Mouse (Mus musculus): ENCODE data around the gene Gp5. TPM values are rescaled to one million over a fixed set of nuclear protein-coding genes. Genes with fewer than 3 reads are reported as not detected.

Gene Gp5
- total and polyA plus RNA-seq, 3 experiments = 59.2 to 63.1 TPM; not detected in 1

- Histone ChIP-seq H3K9me3 (replicated peaks; ENCODE audit: insufficient read depth, low read length) (no peaks in the 10 kb centered on the region), H3K9ac (ENCODE audit: control insufficient read depth, low read depth, low read length, poor library complexity, severe bottlenecking) (peak overlapping the region; percentile 84), H3K27ac (ENCODE audit: control insufficient read depth, low read depth, low read length) (peak overlapping the region; percentile 97), H3K4me3 (ENCODE audit: control insufficient read depth in 1 of 2, insufficient read depth in 1 of 2, low read depth in 2 of 2, low read length in 2 of 2) (peak overlapping the region; percentile 75 to 79), H3K36me3 (ENCODE audit: control insufficient read depth in 1 of 2, insufficient read depth in 2 of 2, low read length in 2 of 2) (peaks cover 9 to 27% of the 10 kb centered on the region in 2 experiments; a peak in 3 of 4 replicates), H3K27me3 (ENCODE audit: control insufficient read depth in 1 of 2, insufficient read depth in 2 of 2, low read length in 2 of 2) (no peaks in the 10 kb centered on the region), H3K79me2 (ENCODE audit: control insufficient read depth, insufficient read depth, low read length, poor library complexity) (peaks cover 31% of the 10 kb centered on the region), H3K4me1 (ENCODE audit: control insufficient read depth in 1 of 2, insufficient read depth in 2 of 2, low read length in 2 of 2) (peaks cover 23 to 29% of the 10 kb centered on the region in 2 experiments)
- no peak for TF ChIP-seq EP300 (IDR thresholded peaks at IDR 0.05; ENCODE audit: low read depth in 1 of 2, low read length in 2 of 2)
- peak; percentile 27 for TF ChIP-seq MXI1 (IDR thresholded peaks at IDR 0.05; ENCODE audit: low read depth, low read length)
- 0 out of 2 replicates have a peak, but pooled peaks have one; percentile 18 for TF ChIP-seq HCFC1 (IDR thresholded peaks at IDR 0.05; ENCODE audit: low read depth, low read length)
- TF ChIP-seq ZMIZ1 (IDR thresholded peaks at IDR 0.05; ENCODE audit: low read depth, low read length) = 0 out of 2 replicates have a peak, but pooled peaks have one; percentile 33
- no peak for TF ChIP-seq SMC3 (IDR thresholded peaks at IDR 0.05; ENCODE audit: low read depth, low read length)
- TF ChIP-seq CTCF (IDR thresholded peaks at IDR 0.05 in 2 of 3, conservative IDR thresholded peaks at IDR 0.05 in 1 of 3; ENCODE audit: control insufficient read depth in 1 of 3, insufficient read depth in 1 of 3, low read depth in 2 of 3, low read length in 3 of 3, poor library complexity in 1 of 3, severe bottlenecking in 1 of 3) = 0 out of 6 replicates have a peak, but pooled peaks of 1 of the 3 experiments have one; percentile 12
- 0 out of 2 replicates have a peak, but pooled peaks have one; percentile 24 for TF ChIP-seq ELF1 (IDR thresholded peaks at IDR 0.05; ENCODE audit: low read depth, low read length)
- TF ChIP-seq UBTF (IDR thresholded peaks at IDR 0.05; ENCODE audit: borderline replicate concordance, insufficient read depth, low read depth, low read length) = no peak
- TF ChIP-seq JUND (IDR thresholded peaks at IDR 0.05; ENCODE audit: low read depth, low read length) = no peak
- no peak for TF ChIP-seq ZC3H11A (IDR thresholded peaks at IDR 0.05; ENCODE audit: low read depth, low read length)
- TF ChIP-seq USF1 (IDR thresholded peaks at IDR 0.05; ENCODE audit: low read depth, low read length) = no peak
- peak; percentile 80; the same call in 1 of the 2 replicates for TF ChIP-seq BHLHE40 (IDR thresholded peaks at IDR 0.05; ENCODE audit: borderline replicate concordance, low read depth, low read length)
- TF ChIP-seq SIN3A (IDR thresholded peaks at IDR 0.05; ENCODE audit: low read length) = no peak; the same call in 1 of the 2 replicates
- peak; percentile 30 to 49; a peak in 2 of 4 replicates for TF ChIP-seq POLR2A (IDR thresholded peaks at IDR 0.05; ENCODE audit: control insufficient read depth in 1 of 2, insufficient read depth in 1 of 2, low read depth in 1 of 2, low read length in 2 of 2, poor library complexity in 1 of 2)
- peak; percentile 53 for TF ChIP-seq NRF1 (IDR thresholded peaks at IDR 0.05; ENCODE audit: insufficient read depth, low read depth, low read length, poor library complexity, severe bottlenecking)
- TF ChIP-seq NELFE (IDR thresholded peaks at IDR 0.05; ENCODE audit: low read depth, low read length) = peak; percentile 41
- peak; percentile 72 for DNase-seq (ENCODE audit: low read depth, low spot score)
Observed at GRCm38 (mm10) chr16:30308616-30309394, 1.8 kb downstream of the Gp5 start.

- Histone ChIP-seq H3K79me2 (ENCODE audit: control insufficient read depth, insufficient read depth, low read length, poor library complexity) (peaks cover 31% of the 10 kb centered on the region), H3K27ac (ENCODE audit: control insufficient read depth, low read depth, low read length) (no peak overlapping the region), H3K4me3 (ENCODE audit: control insufficient read depth in 1 of 2, insufficient read depth in 1 of 2, low read depth in 2 of 2, low read length in 2 of 2) (peak overlapping the region; percentile 75 to 79; a peak in 3 of 4 replicates), H3K9ac (ENCODE audit: control insufficient read depth, low read depth, low read length, poor library complexity, severe bottlenecking) (peak overlapping the region; percentile 84), H3K4me1 (ENCODE audit: control insufficient read depth in 1 of 2, insufficient read depth in 2 of 2, low read length in 2 of 2) (peaks cover 22 to 23% of the 10 kb centered on the region in 2 experiments), H3K9me3 (replicated peaks; ENCODE audit: insufficient read depth, low read length) (no peaks in the 10 kb centered on the region), H3K27me3 (ENCODE audit: control insufficient read depth in 1 of 2, insufficient read depth in 2 of 2, low read length in 2 of 2) (no peaks in the 10 kb centered on the region), H3K36me3 (ENCODE audit: control insufficient read depth in 1 of 2, insufficient read depth in 2 of 2, low read length in 2 of 2) (peaks cover 6 to 25% of the 10 kb centered on the region in 2 experiments; a peak in 3 of 4 replicates)
- TF ChIP-seq POLR2A (IDR thresholded peaks at IDR 0.05; ENCODE audit: control insufficient read depth in 1 of 2, insufficient read depth in 1 of 2, low read depth in 1 of 2, low read length in 2 of 2, poor library complexity in 1 of 2) (no peak), ELF1 (IDR thresholded peaks at IDR 0.05; ENCODE audit: low read depth, low read length) (no peak), POLR2AphosphoS5 (IDR thresholded peaks at IDR 0.05; ENCODE audit: borderline replicate concordance, low read depth, low read length) (no peak), SMC3 (IDR thresholded peaks at IDR 0.05; ENCODE audit: low read depth, low read length) (no peak)
- no peak for DNase-seq (ENCODE audit: low read depth, low spot score)
Observed at GRCm38 (mm10) chr16:30307961-30308615, 2.5 kb downstream of the Gp5 start.
